Mouse (Mus musculus) heart, adult 2 months (tissue): ENCODE results near the gene Spesp1. TPM values are rescaled to one million over a fixed set of nuclear protein-coding genes. Genes with fewer than 3 reads are reported as not detected.

Experiments used
- DNase-seq, 2 experiments: peaks; one replicate each; pipeline ENCODE4 v3.0.0; 2021
- H3K27ac ChIP-seq: fragments of 200-600 bp; 2 replicates; pipeline ENCODE4 v1.8.1; 2022
- H3K27me3 ChIP-seq: fragments of 200-500 bp; 2 replicates; pipeline ENCODE4 v1.6.1; 2012; ENCODE audit warnings: mild to moderate bottlenecking, low read length, inconsistent platforms, mixed read lengths; ENCODE audit not compliant: control insufficient read depth, insufficient read depth
- H3K36me3 ChIP-seq: fragments of 200-500 bp; 2 replicates; pipeline ENCODE4 v1.6.1; 2012; ENCODE audit warnings: low read length, inconsistent platforms; ENCODE audit not compliant: control insufficient read depth, insufficient read depth
- H3K4me1 ChIP-seq: fragments of 200-500 bp; 2 replicates; pipeline ENCODE4 v1.6.1; 2011; ENCODE audit warnings: low read length; ENCODE audit not compliant: control insufficient read depth, insufficient read depth
- H3K4me3 ChIP-seq: fragments of 200-600 bp; 2 replicates; pipeline ENCODE4 v1.8.1; 2022
- H3K79me2 ChIP-seq: fragments of 200-500 bp; replicated peaks from 2 replicates; pipeline ENCODE4 v1.6.1; 2012; ENCODE audit warnings: mild to moderate bottlenecking, inconsistent platforms, low read length, moderate library complexity, mixed read lengths; ENCODE audit not compliant: control insufficient read depth, insufficient read depth
- H3K9ac ChIP-seq: fragments of 200-500 bp; 2 replicates; pipeline ENCODE4 v1.6.1; 2012; ENCODE audit warnings: low read depth, mild to moderate bottlenecking, control low read depth, inconsistent platforms, low read length, mixed read lengths
- CTCF ChIP-seq: fragments of 200-600 bp; IDR thresholded peaks from 2 replicates; pipeline ENCODE4 v1.8.1; 2022; ENCODE audit warnings: antibody characterized with exemption, mild to moderate bottlenecking, moderate library complexity
- EP300 ChIP-seq: fragments of 200-500 bp; IDR thresholded peaks from 2 replicates; pipeline ENCODE4 v1.6.1; 2011; ENCODE audit warnings: low read depth, low read length, control low read depth; ENCODE audit not compliant: insufficient read depth
- POLR2A ChIP-seq: fragments of 200-500 bp; IDR thresholded peaks from 2 replicates; pipeline ENCODE4 v1.6.1; 2011; ENCODE audit warnings: mild to moderate bottlenecking, low read depth, low read length, control low read depth; ENCODE audit not compliant: insufficient read depth
- WGBS: fragments of 180-500 bp; shearing (Covaris S2); methylation state at CpG from one replicate; pipeline ENCODE4 v1.1.7; 2018; 5-methylcytosine and 5-hydroxymethylcytosine counted together
- intact Hi-C: fragments of 180-260 bp; cut with DNase I; formaldehyde crosslinking; loops from one replicate; pipeline ENCODE4 v1.15.1; 2025
- polyA plus RNA-seq: library from polyadenylated mRNA; depleted of rRNA; stranded (reverse); fragments of >200 nt; gene quantifications from 2 replicates; pipeline ENCODE4 v1.2.3, GENCODE M21; 2012
- total RNA-seq, 2 experiments: library from RNA; stranded (reverse); gene quantifications; 2 replicates each; pipeline ENCODE4 v1.2.3; 2021

Gene Spesp1
- total and polyA plus RNA-seq, 3 experiments: 0.06 TPM; not detected in 2

DNA sequence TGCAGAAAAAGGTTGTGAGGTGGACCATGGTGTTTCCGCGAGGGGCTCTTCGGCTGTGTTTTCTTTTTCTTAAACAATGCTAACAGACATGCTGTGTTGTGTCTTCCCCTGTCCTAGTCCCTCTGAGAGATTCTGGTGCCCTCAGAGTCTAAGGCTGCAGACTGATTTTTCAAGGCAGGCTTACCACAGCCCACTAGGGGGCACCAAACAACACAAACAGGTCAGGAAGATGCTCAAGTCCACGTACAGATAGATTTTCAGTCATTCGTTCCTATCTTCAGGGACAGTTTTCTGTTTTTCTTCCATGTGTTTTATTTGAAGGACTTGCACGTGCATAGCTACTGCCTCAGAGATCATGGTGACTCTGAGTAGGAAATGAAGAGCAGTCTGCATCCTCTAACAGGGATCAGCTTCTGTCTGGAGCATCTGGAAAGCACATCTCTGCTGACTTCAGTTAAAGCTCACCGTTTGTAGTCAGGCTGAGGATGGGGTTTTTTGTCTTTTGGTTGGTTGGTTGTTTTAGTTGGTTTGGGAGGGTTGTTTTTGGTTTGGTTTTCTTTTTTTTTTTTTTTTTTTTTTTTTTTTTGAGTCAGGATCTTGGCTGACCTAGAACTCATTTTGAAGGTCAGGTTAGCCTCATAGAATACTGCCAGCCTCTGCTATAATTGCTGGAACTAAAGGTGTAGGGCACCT, 13.1 kb upstream of the Spesp1 start:
- peaks cover 1% of the 10 kb centered on the region; the same call in 1 of the 2 replicates for H3K4me1 ChIP-seq
- H3K4me3 ChIP-seq: no peak overlapping the region
- no peak overlapping the region for H3K27ac ChIP-seq
- TF ChIP-seq POLR2A (no peak), CTCF (peak; percentile 95), EP300 (0 out of 2 replicates have a peak, but pooled peaks have one; percentile 70)
- H3K36me3 ChIP-seq: no peaks in the 10 kb centered on the region
- no peaks in the 10 kb centered on the region for H3K27me3 ChIP-seq
- intact Hi-C loops: loop anchor here (1.0 to 5.0 kb wide), 5 partner anchors 78 to 256 kb away; no protein-coding TSS in a partner anchor
- no peak overlapping the region for H3K9ac ChIP-seq
- no peaks in the 10 kb centered on the region for H3K79me2 ChIP-seq
- DNase-seq: peak; percentile 76 to 80
- WGBS: 14% methylated on average over 7 of the region's 7 CpGs

DNA sequence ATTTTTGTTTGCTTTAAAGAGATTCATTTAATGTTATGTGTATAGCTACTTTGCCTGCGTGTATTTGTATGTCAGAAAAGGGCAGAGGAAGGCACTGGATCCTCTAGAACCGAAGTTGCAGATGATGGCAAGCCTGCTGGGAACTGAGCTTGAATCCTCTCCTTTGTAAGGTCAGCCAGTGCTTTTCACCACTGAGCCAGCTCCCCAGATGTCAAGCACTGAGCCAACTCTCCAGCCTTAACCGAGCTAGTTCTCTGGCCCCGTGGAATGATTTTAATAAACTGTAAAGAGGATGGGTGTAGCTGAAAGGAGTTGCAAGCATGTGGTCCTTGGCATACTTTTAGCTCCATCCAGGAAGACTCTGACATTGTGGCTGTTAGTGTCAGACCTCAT, 5.6 kb upstream of the Spesp1 start:
- peak in 1 of 2 experiments; percentile 18 for DNase-seq
- 69% methylated on average over 4 of the region's 4 CpGs for WGBS

DNA sequence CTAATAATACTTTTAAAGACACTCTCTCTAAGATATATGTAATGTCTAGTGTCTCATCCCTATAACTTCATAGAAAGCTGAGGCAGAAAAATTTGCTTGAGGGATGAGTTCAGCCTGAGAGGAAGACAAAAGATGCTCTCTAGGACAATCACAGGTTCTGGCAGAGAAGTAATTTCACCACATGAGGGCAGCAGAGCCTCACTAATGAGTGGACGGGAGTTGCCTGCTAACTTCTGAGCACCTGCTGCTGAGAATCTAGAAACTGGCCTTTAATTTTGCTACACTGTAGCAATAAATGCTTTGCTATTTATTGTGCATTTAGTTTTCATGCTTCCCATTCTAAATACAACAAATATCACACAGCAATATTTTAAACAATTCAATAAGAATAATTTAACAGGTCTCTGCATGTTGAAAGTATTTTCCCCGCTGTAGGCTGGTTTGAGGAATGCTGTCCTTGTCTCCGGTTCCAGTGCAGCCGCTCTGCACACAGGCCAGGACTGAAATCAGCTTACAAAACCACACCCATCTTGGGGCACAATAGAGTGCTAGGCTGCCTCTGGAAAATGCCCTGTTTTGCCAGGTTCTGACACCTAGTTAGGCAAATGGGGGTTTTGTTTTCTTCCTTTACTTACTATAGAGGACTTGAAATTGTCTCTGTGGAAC, 5.1 kb upstream of the Spesp1 start:
- TF ChIP-seq CTCF (peak; percentile 87), EP300 (peak; percentile 88), POLR2A (no peak)
- WGBS: 40% methylated on average over 4 of the region's 4 CpGs
- no peaks in the 10 kb centered on the region for H3K27me3 ChIP-seq
- H3K27ac ChIP-seq: peak overlapping the region; percentile 68
- intact Hi-C loops: loop anchor here (1.0 to 10.0 kb wide), 3 partner anchors 266 to 848 kb away; no protein-coding TSS in a partner anchor
- DNase-seq: peak; percentile 62 to 74
- no peaks in the 10 kb centered on the region for H3K4me1 ChIP-seq
- no peak overlapping the region for H3K4me3 ChIP-seq
- no peaks in the 10 kb centered on the region for H3K79me2 ChIP-seq
- H3K9ac ChIP-seq: no peak overlapping the region
- no peaks in the 10 kb centered on the region for H3K36me3 ChIP-seq

More for the DNA sequence above, 5.6 kb upstream of the Spesp1 start:
- TF ChIP-seq EP300 (no peak), CTCF (no peak), POLR2A (no peak)
- intact Hi-C loops: loop anchor here (1.0 to 10.0 kb wide), 3 partner anchors 266 to 847 kb away; no protein-coding TSS in a partner anchor
- Histone ChIP-seq H3K27me3 (no peaks in the 10 kb centered on the region), H3K9ac (no peak overlapping the region), H3K4me1 (no peaks in the 10 kb centered on the region), H3K79me2 (no peaks in the 10 kb centered on the region), H3K36me3 (no peaks in the 10 kb centered on the region), H3K4me3 (no peak overlapping the region), H3K27ac (peak overlapping the region; percentile 68)

DNA sequence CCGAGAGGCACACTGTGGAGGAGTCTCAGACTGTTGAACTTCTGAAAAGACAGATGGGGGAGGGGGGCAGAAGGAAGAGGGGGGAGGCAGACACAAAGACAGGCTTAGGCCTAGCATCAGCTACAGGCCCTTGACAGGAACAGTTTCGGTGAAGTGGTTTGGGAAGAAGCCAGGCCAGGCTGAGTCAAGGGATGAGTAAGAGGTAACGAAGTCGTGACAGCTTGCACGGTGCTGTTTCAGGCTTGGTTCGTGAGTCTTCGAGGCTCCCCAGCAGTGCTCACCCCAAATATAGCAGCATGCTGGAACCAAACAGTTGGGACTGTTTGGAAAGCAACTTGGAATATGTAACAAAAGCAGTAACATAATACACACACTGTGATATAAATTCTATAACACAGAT, 2.3 kb upstream of the Spesp1 start:
- Histone ChIP-seq H3K4me3 (no peak overlapping the region), H3K4me1 (no peaks in the 10 kb centered on the region), H3K27me3 (peaks cover 1% of the 10 kb centered on the region; the same call in 1 of the 2 replicates), H3K79me2 (no peaks in the 10 kb centered on the region), H3K27ac (no peak overlapping the region), H3K9ac (no peak overlapping the region), H3K36me3 (no peaks in the 10 kb centered on the region)
- TF ChIP-seq POLR2A (no peak), CTCF (no peak), EP300 (no peak)
- WGBS: 68% methylated on average over 7 of the region's 7 CpGs
- DNase-seq: no peak
- intact Hi-C loops: loop anchor here (10.0 kb wide), 1 partner anchor 851 kb away; no protein-coding TSS in a partner anchor

DNA sequence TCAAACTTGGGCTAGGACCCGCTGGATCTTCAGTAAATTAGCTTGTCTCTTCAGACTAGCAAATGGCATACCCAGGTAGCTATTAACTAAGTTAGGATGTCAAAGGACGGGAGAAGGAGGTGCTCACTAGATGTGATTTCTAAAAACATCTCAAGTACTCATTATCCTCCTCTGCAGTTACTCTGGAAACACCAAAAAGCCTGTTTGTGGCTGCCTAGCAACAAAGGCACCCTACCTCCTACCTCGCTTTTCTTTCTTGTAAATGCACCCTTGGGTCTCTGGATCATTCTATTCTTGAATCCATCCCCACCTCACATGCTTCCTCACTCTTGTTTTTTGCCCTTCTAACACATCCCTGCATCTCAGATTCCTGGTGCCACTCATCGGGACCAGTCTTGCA, 5.1 kb downstream of the Spesp1 start:
- DNase-seq: no peak
- intact Hi-C loops: no loop called here
- TF ChIP-seq CTCF (no peak), EP300 (no peak)
- Histone ChIP-seq H3K79me2 (no peaks in the 10 kb centered on the region), H3K4me1 (no peaks in the 10 kb centered on the region), H3K27me3 (peaks cover 1% of the 10 kb centered on the region; the same call in 1 of the 2 replicates), H3K9ac (no peak overlapping the region), H3K36me3 (no peaks in the 10 kb centered on the region), H3K27ac (no peak overlapping the region), H3K4me3 (no peak overlapping the region)
- 80% methylated on average over 4 of the region's 4 CpGs for WGBS
